Mouse (Mus musculus) cerebellum, adult 9-11 months (tissue): Measurements from ENCODE around the gene Pmvk.

Experiments used
- DNase-seq: peaks from one replicate; pipeline ENCODE4 v3.0.0; 2022

Gene Pmvk

DNA sequence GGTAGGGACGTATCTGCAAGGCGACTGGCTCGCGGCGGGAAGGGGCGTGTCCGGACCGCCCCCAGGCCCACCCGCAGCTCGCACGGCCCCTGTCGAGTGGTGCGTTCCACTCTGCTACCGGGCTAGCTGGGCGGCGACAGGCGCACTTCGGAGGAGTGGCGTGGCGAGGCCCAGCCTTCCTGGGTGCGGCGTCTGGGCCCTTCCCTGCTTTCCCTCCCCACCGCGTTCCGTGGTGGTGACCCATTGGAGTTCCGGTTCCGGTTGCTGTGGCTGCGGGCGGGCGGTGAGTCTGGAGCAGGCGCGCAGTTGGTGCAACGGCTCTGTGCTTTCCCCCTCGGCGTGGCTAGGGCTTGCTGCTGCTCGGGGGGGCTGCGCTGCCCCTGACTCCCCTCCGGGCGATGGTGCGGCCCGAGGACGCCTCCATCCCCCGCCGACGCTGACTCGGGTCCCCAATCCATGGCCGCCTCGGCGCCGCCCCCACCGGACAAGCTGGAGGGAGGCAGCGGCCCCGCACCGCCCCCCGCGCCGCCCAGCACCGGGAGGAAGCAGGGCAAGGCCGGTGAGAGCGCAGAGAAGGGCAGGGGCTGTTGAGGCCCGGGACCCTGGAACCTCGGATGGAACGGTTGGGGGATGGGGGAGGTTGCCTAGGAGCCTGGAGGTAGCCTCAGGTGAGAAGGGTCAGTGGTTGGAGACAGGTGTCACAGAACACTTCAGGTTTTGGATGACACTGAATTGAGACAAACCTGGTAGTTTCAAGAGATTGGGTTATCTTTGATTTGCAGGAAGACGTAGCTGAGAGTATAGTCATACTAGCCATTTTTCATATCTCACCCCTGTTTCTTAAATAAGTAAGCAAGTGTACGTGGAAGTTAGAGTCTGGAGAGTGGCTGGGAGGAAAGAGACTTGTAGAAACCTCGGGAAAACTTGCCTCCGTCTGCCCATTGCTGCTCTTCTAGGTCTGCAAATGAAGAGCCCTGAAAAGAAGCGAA, 23.9 kb upstream of the Pmvk start, which contains the start of gene Pygo2:
Pygo2 (plus strand) TSS at position 44 of the 989 bp plus-strand sequence.
- DNase-seq: peak; percentile 96

DNA sequence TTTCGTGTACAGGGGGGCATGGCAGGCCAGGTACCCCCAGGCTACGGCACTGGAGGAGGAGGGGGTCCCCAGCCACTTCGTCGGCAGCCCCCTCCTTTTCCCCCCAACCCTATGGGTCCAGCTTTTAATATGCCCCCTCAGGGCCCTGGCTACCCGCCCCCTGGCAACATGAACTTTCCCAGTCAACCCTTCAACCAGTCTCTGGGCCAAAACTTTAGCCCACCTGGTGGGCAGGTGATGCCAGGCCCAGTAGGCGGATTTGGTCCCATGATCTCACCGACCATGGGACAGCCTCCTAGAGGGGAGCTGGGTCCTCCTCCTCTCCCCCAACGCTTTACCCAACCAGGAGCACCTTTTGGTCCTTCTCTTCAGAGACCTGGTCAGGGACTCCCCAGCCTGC, 21.7 kb upstream of the Pmvk start:
- no peak for DNase-seq

DNA sequence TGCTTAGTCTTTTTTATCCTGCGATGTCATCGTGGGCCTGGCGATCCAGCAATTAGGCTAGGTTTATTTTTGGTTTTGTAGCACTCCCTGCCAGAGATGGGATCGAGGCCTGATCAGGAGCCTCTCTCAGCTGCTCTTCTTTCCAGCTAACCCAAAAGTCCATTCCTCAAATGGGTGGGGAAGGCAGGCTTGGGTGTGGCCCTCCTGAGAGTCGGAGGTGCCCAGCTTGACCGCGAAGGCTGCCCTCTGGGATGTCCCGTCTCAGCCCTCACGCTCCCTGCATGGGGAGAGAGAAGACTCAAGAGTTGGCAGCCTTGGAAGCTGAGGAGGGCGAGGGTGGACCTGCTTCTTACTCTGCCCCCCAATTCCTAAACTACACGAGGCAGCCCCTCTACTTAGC, 19.8 kb upstream of the Pmvk start:
- no peak for DNase-seq

DNA sequence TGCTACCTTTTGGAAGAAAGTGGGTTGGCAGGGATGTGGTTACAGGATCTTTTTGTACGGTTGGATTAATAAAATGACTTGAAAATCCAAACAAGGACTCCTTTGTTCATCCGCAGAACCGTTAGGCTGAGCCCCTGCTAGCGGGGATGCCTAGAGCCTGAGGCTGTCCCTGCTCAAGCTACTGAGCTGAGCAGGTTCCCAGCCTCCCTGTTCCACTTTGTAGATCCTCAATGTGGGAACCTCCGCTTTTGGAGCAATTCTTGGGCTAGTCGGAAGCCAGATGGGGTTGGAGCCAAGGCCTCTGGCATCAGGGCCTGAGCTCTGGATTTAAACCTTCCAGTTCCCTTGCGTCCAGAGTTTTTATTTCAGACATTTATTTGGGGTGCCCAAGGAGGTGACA, 19.3 kb upstream of the Pmvk start:
- no peak for DNase-seq

DNA sequence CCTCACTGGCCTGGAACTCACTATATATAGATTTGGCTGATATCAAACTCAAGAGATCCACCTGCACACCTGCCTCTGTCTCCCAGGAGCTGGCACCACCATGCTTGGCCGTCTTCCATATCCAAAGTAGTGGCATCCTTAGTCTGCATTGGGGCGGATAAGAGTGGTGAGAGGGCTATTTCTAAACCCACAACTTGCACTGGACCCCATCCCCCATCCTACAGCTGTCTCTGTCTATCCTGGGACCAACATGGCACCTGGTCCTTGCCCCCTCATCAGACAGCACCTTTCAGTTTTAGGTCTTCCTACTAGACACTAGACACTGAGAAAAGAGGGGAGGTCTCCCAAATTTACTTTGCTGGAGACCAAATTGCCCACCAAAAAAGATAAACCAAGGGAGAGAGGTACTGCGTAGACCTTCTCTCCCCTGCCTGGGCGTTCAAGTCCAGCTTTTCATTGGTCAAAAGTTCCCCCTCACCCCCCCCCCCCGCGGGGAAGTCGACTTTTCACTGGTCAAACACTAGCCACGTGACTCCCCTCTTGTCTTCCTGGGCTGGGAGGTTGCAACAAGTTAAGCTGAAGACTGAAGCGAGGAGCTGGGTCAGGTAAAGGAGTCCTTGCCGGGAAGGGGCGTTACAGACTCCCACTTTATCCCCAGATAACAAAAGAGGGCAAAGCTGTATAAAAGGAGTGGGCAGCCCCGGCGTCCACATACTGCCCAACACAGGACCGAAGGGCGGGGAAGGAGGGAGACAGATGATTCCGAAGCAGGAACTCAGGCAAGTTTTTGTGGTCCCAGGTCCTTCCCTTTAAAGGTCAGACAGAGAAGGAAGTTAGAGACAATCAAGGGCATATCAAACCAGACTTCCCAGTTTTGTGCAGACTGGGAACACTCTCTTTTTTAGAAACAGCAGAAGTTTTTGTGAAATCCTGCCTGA, 17.9 kb upstream of the Pmvk start, which contains the start of gene Pbxip1:
Pbxip1 (plus strand) TSS at position 531 of the 938 bp plus-strand sequence.
- no peak for DNase-seq

DNA sequence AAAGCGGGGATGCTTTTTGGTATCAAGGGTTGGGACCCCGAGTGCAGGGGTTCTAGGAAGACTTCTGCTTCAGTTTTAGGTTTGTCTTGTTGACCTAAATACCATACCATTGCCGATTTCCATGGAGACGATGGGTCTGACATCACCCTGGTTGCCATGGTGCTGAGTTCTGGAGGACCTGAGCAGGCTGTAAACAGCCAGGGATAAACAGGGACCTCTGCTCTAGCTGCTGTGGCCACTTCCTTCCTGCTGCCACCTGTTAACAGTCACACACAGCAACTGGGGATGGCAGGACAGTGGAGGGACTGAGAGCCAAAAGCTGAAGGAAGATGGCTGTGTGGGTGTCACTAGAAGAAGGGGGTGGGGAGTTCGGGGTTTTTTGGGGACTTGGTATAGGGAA, 17.1 kb upstream of the Pmvk start:
- DNase-seq: no peak

DNA sequence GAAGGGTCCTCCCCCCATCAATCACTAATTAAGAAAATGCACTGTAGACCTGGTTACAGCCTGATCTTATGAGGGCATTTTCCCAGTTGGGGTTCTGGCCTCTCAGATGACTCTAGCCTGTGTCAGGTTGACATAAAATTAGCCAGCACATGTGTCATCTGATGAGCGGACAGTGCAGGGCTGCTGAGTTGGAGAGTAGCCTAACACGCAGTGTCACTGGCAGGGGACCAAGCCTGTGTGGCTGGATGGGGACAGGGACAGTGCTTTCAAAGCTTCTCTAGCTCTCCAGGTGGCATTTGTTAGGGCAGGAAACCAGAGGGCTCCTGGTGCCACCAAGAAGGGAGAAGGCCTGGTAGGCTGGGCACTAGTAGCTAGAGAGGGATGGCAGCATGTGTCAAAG, 13.7 kb upstream of the Pmvk start:
- DNase-seq: no peak

DNA sequence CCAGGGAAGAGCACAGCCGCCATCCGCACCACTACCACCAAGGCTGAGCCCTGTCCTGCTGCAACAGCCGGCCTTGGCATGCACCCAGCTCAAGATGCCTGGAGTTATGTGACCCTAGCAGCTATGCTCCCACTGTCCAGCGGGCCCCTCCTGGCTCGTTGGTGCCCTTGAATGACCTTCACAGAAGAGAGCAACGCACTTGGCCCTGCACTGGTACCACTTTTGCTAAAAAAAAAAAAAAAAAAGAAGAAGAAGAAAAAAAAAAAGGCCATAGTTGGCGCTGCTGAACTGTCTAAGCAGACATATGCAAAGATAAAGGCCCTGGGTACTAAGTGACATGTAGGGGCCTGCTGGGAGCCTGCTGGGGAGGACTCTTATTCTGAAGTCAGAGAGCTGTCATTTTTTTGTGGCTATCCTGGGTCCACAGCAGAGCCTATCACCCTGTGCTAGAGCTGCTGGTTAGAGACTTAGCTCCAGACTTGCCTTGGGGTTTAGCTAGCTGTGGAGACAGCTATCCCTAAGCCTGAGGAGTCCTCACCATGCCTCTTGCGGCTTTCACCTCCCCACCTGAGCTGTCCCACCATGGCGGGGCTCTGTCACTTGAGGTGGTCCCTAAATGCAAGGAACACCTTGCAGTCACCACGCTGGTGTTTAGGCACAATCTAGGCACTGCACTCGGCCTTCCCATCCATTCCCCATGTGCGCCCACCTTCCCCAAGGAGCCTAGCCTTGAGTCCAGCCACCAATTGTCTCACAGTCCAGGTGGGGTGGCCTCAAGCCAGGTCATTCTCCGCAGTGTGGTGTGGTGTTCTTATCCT, 5.4 kb upstream of the Pmvk start:
- DNase-seq: no peak

DNA sequence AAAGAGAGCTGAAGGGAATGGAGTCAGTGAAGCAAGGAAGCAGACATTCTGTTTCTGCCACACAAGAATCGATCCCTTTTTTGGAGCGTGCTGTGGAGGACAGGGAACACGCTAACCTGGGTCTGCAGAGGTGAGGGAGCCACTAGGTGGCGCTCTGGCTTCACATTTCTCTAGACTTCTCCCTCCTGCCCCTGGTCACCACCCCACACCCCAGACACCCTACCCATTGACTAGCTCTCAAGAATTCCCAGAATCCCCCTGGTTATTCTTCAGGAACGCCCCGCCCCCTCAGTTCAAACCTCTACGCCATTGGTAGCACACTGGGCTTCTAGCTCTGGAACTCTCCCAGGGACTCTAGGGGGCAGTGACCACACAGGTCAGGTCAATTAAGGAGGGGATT, 4.8 kb upstream of the Pmvk start:
- DNase-seq: peak; percentile 69

DNA sequence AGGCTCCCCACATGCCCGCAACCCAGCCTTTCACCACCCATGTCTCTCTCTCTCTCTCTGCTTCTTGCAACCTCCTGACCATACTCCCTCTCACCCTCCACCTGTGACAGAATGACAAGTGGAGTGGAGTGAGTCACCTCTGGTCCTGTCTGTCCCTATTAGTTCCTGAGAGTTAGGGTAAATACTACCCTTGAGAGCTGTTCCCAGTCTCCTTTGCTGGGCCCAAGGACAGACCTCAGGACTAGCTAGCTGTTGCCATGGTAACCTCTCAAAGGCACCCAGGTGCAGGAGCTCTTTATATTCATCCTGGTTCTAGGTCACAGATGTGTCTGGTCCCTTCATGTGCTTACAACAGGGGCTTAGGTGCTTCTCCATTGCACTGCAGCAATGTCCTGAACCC, 2.4 kb upstream of the Pmvk start:
- DNase-seq: no peak

DNA sequence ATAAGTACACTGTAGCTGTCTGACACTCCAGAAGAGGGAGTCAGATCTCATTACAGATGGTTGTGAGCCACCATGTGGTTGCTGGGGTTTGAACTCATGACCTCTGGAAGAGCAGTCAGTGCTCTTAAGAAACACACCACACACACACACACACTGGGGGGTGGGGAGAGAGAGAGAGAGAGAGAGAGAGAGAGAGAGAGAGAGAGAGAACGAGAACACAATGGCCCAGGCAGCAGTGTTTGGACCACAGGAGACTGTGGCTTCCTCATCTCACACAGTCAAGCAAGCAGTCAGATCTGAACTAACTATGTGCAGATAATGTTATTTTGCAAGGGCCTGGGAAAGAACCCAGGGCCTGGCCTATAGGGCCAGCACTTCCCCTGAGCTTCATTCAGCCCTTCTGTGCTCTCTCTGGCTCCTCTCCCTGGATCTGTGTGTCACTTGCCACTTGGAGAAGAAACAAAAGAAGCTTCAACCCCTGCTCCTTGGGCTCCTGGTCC, 1.5 kb downstream of the Pmvk start:
- DNase-seq: no peak

DNA sequence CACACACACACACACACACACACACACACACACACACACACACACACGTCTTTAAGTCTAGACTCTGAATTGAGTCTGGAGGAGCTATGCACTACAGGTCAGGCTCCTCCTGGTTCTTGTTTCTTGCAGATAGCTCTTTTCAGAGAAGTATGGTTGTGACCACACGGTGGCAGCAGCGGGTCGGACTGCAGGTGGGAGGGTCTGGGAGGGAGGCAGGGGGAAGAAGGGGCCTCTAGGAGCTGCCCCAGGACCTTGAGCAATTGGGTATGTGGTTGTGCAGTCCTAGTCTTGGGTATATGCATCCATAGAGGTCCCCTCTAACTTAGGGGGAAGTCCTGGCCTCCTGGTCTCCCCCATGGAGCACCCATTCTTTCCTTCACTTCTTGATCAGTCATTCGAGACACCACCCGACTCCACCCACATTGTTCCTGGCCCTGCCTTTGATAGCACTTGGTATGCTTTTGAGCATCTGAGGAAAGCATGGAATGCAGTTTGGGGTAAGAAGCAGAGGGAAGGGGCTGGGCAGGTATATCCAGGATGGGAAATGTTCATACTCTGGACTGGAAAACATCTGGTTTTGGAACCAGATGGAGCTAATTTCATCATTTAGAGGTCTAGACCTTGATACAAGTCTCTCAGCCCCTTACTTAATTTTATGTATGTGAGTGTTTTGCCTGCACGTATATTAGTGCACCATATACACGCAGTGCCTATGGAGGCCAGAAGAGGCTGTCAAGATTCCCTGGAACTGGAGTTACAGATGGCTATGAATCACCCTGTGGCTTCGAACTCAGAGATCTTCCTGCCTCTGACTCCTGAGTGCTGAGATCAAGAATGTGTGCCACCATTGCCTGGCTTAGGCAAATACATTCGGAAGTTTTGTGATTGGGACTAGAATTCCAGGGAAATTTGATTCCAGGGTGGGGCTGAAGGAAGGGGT, 2.7 kb downstream of the Pmvk start:
- DNase-seq: peak; percentile 43

DNA sequence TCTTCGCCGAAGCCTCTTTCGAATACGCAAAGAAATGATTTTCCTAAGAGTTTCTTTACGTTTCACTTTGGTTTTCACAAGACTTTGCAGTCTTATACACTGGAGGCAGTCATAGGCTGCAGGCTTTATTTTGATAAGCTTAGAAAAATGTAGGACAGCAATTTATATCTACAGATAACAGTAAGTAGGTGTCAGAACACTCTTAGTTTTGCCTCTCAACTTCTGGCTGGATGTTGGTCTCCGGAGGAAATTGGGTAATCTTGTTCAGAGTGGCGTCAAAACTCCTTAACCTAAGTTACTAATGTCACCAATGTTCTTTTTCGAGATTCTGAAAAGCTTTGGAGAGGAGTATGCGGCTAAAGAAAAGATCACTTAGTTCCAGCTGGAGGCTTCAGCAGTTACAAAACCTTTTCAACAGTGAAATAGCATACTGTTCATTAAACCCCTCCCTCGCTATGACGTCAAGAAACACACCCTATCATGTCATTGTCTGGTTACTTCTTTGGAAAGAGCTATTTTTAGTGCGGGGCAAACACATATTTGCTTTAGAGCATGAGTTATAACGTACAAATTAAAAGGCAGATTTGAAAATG, 4.1 kb downstream of the Pmvk start:
- no peak for DNase-seq

DNA sequence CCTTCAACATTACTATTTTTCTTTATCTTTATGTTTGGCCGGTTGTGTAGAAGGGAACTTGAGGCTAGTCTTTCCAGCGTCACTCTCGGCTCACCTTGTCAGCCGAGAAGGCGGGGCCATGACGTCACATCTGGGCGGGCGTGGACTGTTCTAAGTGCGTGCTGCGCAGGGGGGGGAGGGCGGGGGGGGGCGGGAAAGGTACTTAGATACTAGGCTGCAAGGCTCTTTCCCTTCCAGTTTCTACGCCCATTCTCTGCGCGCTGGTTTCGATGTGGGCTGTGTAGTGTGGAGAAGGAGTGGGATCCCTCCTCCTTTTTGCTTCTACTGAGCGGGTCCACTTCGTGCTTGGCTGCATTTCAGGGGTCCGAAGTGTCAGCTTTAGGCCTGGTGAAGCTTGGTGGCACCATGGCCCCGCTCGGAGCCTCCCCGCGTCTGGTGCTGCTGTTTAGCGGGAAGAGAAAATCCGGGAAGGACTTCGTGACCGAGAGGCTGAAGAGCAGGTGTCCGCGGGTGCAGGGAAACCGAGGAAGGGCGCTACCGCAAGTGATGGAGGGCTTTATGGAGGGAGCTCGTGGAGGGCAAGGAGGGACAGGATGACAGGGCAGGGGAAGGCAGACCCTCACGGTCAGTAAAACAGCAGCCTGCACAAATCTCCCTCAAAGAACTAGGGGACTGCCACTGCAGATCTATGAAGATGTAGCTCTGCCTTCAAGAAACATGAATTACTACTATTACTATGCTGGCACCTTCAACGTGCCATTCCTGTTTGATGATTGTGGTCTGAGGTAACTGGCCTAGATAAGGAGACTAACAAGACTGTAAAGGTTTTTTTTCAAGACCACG, 4.8 kb downstream of the Pmvk start:
- DNase-seq: peak; percentile 86

DNA sequence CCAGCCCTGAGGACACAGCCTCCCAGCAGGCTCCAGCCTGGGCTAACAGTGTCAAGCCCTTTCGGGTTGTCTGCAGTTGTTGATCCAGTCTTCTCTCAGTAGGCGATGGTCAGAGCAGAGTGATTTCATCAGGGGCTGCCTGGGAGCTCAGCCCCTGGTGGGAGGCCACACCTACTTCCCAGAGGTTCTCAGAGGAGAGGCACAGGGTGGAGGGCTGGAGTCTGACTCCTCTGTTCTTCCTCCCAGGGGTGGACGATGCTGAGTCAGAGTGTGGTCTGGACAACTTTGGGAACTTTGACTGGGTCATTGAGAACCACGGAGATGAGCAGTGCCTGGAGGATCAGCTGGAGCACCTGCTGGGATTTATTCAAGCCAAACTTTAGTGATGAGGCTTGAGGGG, 13.9 kb downstream of the Pmvk start:
- DNase-seq: no peak

DNA sequence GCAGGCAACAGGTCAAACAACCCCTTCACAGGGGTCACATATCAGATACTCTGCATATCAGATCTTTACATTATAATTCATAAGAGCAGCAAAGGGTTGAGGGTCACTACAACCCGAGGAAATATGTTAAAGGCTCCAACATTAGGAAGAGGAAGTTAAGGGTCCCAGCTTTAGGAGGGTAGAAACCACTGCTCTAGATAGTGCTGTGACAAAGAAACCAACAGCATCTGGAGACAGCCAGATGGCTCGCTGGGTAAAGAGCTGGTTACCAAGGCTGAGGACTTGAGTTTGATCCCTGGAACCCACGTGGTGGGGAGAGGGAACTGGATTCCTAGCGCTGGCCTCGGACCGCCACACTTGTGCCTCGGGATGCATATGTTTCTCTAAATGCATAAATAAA, 17.9 kb downstream of the Pmvk start:
- no peak for DNase-seq

DNA sequence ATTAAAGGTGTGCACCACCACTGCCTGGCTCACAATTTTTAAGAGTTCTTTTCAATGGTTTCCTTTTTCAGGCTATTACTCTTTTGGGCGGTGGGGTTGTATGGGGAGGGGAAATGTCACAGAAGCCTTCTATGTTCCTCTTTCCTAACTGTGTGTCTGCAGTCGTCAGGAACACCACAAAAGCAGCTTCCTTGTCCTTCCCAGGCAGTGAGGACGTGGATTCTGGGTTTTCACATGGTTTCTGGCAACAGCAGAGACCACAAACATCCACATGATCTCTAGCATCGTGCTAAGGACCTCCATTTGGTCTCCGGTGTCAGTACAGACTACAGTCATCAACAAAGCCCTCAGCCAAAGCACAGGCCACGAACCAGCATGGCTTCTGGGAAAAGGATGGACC, 19.5 kb downstream of the Pmvk start:
- no peak for DNase-seq

DNA sequence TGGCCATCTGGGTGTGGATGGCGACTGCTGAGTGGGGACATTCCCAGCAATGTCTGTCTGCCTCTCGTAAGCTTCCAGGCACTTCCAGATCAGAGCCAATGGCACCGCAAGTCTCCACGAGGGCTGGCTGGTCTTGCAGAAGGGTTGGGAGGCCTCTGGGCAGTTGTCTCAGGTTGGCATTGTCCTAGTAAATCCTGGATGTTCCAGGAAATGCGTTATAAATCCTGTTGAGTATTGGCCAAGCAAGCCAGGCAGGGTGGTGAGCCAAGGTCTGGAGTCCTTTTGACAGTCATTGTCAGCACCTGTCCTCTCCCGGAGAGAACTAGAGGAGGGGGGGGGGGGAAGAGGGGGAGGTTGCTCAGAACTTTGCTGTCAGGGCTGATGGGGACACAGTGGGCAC, 24.7 kb downstream of the Pmvk start:
- no peak for DNase-seq

DNA sequence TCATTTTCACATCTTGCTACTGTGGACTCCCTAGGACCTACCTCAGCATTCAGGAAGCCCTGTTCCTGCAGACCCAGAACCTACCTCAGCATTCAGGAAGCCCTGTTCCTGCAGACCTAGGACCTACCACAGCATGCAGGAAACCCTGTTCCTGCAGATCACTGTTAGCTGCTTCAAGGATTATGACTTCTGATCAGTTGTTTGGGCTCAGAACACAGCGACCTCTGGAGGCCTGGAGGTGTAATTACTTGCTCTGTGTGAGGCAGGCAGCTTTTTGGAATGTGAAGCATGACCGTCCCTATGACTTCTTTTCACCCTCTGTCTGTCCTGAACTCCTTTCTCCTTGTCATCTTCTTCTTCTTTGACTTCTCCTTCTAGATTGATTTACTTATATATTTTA, 27.1 kb downstream of the Pmvk start:
- no peak for DNase-seq

DNA sequence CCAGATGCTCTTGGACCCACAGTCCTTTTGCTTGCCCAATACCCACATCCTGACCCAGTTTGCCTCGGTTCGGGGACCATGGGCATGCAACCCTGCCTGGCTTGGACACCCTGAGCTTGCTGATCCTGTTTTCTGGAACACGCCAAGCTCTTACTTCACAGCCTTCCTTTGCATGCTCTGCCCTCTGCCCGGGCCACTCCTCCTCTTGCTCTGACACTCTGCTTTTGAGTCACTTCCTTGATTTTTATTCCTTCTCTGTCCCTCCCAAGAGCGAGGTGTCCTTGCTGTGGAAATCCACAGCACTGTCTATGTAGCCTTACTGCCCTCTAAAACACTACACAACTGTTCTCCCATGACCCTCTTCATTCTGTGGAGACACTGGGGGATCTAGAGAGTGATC, 27.9 kb downstream of the Pmvk start:
- no peak for DNase-seq
